Mouse (Mus musculus) embryonic facial prominence, embryonic 15.5 days (tissue): ENCODE results near the gene Rnf121. TPM values are rescaled to one million over a fixed set of nuclear protein-coding genes. Genes with fewer than 3 reads are reported as not detected.

Source experiments
- ATAC-seq: fragments of 200-750 bp; cut with Nextera tagmentation; 2 replicates; pipeline ENCODE4 v1.8.0; 2017; ENCODE audit warnings: low read depth, moderate TSS enrichment; ENCODE audit not compliant: insufficient number of reproducible peaks, low FRiP score, low TSS enrichment
- H3K27ac ChIP-seq: fragments of 300-500 bp; sonication (generic); replicated peaks from 2 replicates; pipeline ENCODE4 v1.5.1; 2015; ENCODE audit warnings: mild to moderate bottlenecking, inconsistent platforms
- H3K27me3 ChIP-seq: fragments of 300-500 bp; sonication (generic); 2 replicates; pipeline ENCODE4 v1.6.1; 2015; ENCODE audit warnings: inconsistent platforms
- H3K36me3 ChIP-seq: fragments of 300-500 bp; sonication (generic); 2 replicates; pipeline ENCODE4 v1.6.1; 2015; ENCODE audit warnings: mild to moderate bottlenecking, inconsistent platforms
- H3K4me1 ChIP-seq: fragments of 300-500 bp; sonication (generic); 2 replicates; pipeline ENCODE4 v1.6.1; 2015; ENCODE audit warnings: inconsistent platforms
- H3K4me2 ChIP-seq: fragments of 300-500 bp; sonication (generic); replicated peaks from 2 replicates; pipeline ENCODE4 v1.6.1; 2015; ENCODE audit warnings: mild to moderate bottlenecking, inconsistent platforms
- H3K4me3 ChIP-seq: fragments of 300-500 bp; sonication (generic); replicated peaks from 2 replicates; pipeline ENCODE4 v1.5.1; 2015; ENCODE audit warnings: mild to moderate bottlenecking, inconsistent platforms
- H3K9ac ChIP-seq: fragments of 300-500 bp; sonication (generic); 2 replicates; pipeline ENCODE4 v1.6.1; 2015; ENCODE audit warnings: inconsistent platforms
- H3K9me3 ChIP-seq: fragments of 300-500 bp; sonication (generic); replicated peaks from 2 replicates; pipeline ENCODE4 v1.6.1; 2016; ENCODE audit warnings: inconsistent platforms
- WGBS: fragments of 180-500 bp; shearing (Covaris S2); methylation state at CpG from one replicate; pipeline ENCODE4 v1.1.7; 2015; 5-methylcytosine and 5-hydroxymethylcytosine counted together
- polyA plus RNA-seq: library from polyadenylated mRNA; unstranded; fragments of >200 nt; fragmentation: Nextera tagmentation; extraction: Ambion mirVana; gene quantifications from 2 replicates; pipeline ENCODE4 v1.2.1, GENCODE M21; 2015

Gene Rnf121
- polyA plus RNA-seq, 1 experiment from 2014 or later, result 29.5 TPM

DNA sequence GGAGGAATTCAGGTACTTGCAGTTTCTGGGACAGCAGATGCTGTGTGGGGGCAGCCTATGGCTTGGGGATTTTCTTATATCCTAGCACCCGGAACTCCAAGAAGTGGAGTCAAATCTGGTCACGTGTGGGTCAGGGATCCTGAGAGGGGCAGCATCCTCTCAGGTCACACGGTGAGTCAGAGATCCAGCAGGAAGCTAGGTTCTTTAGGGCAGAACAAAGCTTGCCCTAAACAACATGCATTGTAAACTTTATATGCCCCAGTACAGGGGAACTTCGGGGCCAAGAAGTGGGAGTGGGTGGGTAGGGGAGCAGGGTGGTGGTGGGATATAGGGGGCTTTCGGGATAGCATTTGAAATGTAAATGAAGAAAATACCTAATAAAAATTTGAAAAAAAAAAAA, 35.6 kb upstream of the Rnf121 start:
- H3K27ac ChIP-seq, result no peak overlapping the region
- H3K4me1 ChIP-seq, result 0 out of 2 replicates have a peak, but pooled peaks cover 15% of the 10 kb centered on the region
- 67% methylated on average over 5 of the region's 5 CpGs for WGBS
- no peak overlapping the region for H3K4me2 ChIP-seq
- H3K36me3 ChIP-seq, result no peaks in the 10 kb centered on the region
- H3K9me3 ChIP-seq, result no peaks in the 10 kb centered on the region
- H3K27me3 ChIP-seq, result no peaks in the 10 kb centered on the region
- no peak for ATAC-seq
- H3K9ac ChIP-seq, result no peak overlapping the region
- H3K4me3 ChIP-seq, result no peak overlapping the region

DNA sequence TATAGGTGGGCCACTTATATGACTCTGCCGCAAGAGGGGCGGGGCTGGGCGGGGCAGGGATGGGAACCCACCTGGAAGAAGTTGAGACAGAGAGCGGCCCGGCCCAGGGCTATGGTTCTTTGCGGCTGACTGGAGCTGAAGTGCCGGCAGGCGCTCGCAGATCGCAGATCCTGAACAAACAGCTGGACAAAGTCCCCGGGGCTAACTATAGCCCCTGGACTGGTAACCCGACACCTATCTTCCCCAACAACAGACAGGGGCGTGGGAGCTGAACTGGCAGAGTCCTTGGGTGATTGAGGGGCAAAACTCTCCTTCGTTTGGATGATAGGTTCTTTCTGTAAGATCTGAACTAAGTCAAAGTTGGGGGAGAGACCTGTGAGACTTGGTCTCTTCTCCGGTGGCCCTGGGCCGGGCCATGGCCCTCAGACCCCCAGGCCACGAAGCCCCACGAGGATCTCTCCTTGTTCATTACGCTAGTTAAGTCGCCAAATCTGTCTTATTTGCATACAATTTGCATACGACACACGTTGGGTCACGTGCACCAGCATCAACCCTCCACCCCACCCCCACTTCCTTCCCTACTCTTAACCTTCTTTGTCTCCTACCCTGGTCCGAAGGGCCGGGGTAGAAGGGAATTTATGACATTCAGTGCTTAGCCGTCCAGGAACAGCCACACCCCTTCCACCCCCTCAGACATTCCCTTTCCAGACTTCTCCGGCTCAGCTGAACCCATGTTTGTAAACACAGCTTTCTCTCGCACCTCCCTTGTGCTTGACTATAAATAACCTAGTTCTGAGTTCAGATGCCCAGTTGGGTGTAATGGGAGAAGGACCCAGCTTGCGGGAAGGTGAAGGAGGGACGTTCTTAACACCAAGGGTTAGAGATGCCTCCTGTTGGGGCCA, 34.7 kb upstream of the Rnf121 start:
- peak; percentile 55 for ATAC-seq
- 4% methylated on average over 30 of the region's 30 CpGs for WGBS
- H3K9ac ChIP-seq, result no peak overlapping the region

DNA sequence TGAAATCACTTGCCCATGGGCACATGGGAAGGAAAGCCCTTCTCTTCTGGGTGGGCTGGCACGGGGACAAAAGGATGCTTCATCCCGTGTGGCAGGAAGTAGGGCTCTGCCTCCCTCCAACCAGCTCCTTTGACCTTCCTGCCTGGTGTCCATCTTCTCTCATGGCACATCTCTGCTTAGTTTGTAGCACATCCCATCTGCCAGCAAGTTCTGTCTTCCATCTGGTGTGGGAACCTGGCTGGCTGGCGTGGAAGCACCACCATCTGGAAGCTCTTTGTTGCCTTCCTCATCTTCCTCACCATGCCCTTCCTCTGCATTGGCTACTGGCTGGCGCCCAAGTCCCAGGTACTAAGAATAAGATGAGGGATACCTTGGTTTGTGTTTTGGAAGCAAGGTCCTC, 22.1 kb upstream of the Rnf121 start:
- no peaks in the 10 kb centered on the region for H3K27me3 ChIP-seq
- no peak overlapping the region for H3K9ac ChIP-seq
- ATAC-seq, result no peak
- no peaks in the 10 kb centered on the region for H3K9me3 ChIP-seq
- H3K36me3 ChIP-seq, result peaks cover 27% of the 10 kb centered on the region
- H3K4me2 ChIP-seq, result no peak overlapping the region
- 75% methylated on average over 4 of the region's 4 CpGs for WGBS
- H3K27ac ChIP-seq, result no peak overlapping the region
- H3K4me3 ChIP-seq, result no peak overlapping the region
- H3K4me1 ChIP-seq, result no peaks in the 10 kb centered on the region

More for the DNA sequence above, 34.7 kb upstream of the Rnf121 start:
- H3K4me1 ChIP-seq, result 0 out of 2 replicates have a peak, but pooled peaks cover 15% of the 10 kb centered on the region
- H3K27ac ChIP-seq, result peak overlapping the region; percentile 35
- H3K36me3 ChIP-seq, result no peaks in the 10 kb centered on the region
- peak overlapping the region; percentile 23 for H3K4me3 ChIP-seq
- no peaks in the 10 kb centered on the region for H3K27me3 ChIP-seq
- H3K9me3 ChIP-seq, result no peaks in the 10 kb centered on the region
- peak overlapping the region; percentile 45 for H3K4me2 ChIP-seq

DNA sequence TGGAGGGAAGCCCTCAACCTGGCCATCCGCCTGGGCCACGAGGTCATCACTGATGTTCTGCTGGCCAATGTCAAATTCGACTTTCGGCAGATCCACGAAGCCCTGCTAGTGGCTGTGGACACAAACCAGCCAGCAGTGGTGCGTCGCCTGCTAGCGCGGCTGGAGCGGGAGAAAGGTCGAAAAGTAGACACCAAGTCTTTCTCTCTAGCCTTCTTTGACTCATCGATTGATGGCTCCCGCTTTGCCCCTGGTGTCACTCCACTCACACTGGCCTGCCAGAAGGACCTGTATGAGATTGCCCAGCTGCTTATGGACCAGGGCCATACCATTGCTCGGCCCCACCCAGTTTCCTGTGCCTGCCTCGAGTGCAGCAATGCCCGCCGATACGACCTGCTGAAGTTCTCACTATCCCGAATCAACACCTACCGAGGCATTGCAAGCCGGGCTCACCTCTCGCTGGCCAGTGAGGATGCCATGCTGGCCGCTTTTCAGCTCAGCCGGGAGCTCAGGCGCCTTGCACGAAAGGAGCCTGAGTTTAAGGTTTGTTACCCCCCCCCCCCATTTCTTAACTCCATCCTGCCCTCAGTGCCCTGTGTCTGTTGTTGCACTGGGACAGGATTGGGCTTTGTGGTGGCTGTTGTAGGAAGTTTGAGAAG, 18.9 kb upstream of the Rnf121 start:
- 92% methylated on average over 26 of the region's 26 CpGs for WGBS
- ATAC-seq, result no peak
- Histone ChIP-seq H3K4me1 (no peaks in the 10 kb centered on the region), H3K27ac (no peak overlapping the region), H3K4me3 (no peak overlapping the region), H3K36me3 (peaks cover 47% of the 10 kb centered on the region), H3K9me3 (no peaks in the 10 kb centered on the region), H3K27me3 (no peaks in the 10 kb centered on the region), H3K9ac (no peak overlapping the region), H3K4me2 (no peak overlapping the region)

DNA sequence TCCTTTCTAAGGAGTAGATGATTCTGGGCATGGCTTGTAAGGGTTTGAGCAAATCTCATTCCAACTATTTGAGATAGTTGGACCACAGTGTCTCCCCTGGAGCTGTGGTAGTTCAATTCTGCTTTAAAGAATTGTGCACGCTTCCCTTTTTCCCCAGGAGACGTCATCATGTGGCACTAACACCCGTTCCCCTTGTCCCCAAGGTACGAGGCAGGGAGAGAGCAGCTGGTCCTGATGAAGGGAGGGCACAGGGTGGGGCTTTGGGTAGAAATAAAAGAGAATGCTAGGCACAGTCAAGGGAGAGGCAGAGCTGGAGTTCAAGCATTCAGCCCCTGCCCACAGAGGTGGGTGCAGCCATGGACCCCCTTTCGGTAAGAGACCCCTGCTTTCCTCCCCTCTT, 17.5 kb upstream of the Rnf121 start, which contains the start of gene Trpc2:
Trpc2 (plus strand) TSS at position 301 of the 400 bp plus-strand sequence.
- Histone ChIP-seq H3K9ac (no peak within 1 kb of the TSS), H3K27ac (no peak within 1 kb of the TSS), H3K27me3 (no peaks in the 10 kb centered on the region), H3K4me1 (no peaks in the 10 kb centered on the region), H3K4me3 (no peak within 1 kb of the TSS), H3K4me2 (no peak within 1 kb of the TSS), H3K36me3 (peaks cover 52% of the 10 kb centered on the region), H3K9me3 (no peaks in the 10 kb centered on the region)
- ATAC-seq, result peak; percentile 45; the same call in 1 of the 2 replicates
- 66% methylated on average over 5 of the region's 5 CpGs for WGBS

DNA sequence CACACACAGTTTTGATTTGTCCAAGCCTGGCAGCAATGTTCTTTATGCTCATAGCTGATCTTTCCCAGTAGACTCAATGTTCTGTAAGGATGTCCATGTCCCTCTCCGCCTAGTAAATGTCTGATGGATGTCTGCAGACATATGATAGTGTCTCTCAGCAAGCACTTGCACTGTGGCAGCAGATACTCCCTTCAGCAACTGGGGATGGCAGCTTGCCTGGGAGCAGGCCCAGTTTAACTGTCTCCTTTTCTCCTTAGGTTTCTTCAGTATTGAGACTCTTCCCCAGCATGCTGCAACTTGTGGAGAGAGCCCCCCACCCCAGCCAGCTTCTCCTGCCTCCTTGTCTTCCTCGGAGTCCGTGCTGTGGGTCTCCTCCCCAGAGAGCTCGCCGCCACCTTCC, 16.5 kb upstream of the Rnf121 start:
- H3K9me3 ChIP-seq, result no peaks in the 10 kb centered on the region
- no peaks in the 10 kb centered on the region for H3K4me1 ChIP-seq
- H3K9ac ChIP-seq, result no peak overlapping the region
- no peak for ATAC-seq
- peaks cover 62% of the 10 kb centered on the region for H3K36me3 ChIP-seq
- no peak overlapping the region for H3K4me3 ChIP-seq
- no peak overlapping the region for H3K4me2 ChIP-seq
- H3K27me3 ChIP-seq, result no peaks in the 10 kb centered on the region
- H3K27ac ChIP-seq, result no peak overlapping the region
- 88% methylated on average over 5 of the region's 5 CpGs for WGBS

DNA sequence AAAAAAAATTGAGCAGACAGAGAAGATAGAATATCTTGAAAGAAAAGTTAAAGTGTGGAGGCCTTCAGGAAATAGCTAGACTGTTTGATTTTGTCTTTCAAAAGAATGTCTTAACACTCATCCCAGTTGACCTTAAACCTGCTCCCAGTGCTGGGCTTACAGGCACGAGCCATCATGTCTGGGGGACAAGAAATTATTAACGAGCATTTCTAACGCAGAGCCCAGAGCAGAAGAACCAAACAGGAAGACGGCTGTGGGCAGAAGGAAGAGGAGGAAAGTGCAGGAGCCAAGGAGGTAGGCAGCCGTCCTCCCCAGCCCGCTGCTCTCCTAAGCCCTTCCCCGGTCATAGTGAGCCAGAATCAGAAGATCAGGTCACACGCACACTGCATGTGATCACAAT, 15.0 kb upstream of the Rnf121 start:
- Histone ChIP-seq H3K9me3 (no peaks in the 10 kb centered on the region), H3K27me3 (no peaks in the 10 kb centered on the region), H3K4me2 (no peak overlapping the region), H3K4me3 (no peak overlapping the region), H3K27ac (no peak overlapping the region), H3K36me3 (peaks cover 71% of the 10 kb centered on the region), H3K4me1 (no peaks in the 10 kb centered on the region), H3K9ac (no peak overlapping the region)
- no peak for ATAC-seq
- 90% methylated on average over 8 of the region's 8 CpGs for WGBS

DNA sequence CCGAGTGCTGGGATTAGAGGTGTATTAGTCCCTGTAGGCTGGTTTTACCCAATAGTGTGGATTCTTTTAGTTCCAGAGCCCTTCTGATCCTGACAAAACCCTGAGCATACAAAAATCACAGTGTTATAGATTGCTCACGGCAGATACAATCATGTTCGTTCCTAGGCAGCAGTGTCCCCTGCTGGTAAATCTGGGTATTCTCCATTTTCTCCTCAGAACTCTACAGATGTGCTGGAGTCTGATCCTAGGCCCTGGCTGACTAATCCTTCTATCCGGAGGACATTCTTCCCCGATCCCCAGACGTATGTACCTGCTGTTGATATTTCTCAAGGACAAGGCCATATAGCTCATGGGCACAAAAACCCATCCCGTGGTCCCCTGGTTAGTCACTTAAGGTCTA, 13.2 kb upstream of the Rnf121 start:
- Histone ChIP-seq H3K4me3 (no peak overlapping the region), H3K27me3 (no peaks in the 10 kb centered on the region), H3K9me3 (no peaks in the 10 kb centered on the region), H3K36me3 (peaks cover 82% of the 10 kb centered on the region), H3K9ac (no peak overlapping the region), H3K27ac (no peak overlapping the region), H3K4me2 (no peak overlapping the region), H3K4me1 (no peaks in the 10 kb centered on the region)
- WGBS, result 74% methylated on average over 7 of the region's 7 CpGs
- ATAC-seq, result no peak

DNA sequence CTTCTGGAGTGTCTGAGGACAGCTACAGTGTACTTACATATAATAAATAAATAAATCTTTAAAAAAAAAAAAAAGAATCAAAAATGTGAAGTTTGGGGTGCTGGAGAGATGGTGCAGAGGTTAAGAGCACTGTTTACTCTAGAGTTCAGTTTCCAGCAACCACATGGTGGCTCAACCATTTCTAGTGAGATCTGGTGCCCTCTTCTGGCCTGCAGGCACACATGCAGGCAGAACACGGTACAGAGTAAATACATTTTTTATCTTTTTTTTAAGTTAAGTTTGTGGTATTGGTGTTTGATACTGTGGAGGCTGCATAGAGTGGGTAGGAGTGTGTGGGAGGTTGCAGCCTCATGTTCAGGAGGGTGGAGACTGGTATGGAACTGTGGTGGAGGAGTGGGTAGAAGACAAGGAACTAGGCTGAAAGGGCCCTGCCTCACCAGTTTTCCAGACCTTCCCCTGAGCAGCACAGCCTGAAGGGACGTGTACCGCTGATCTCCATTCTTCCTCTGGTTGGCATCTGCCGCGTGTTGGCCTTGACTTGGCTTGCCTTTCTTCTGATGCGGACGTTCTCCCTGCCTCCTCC, 11.5 kb upstream of the Rnf121 start:
- ATAC-seq, result peak; percentile 34; the same call in 1 of the 2 replicates
- WGBS, result 74% methylated on average over 7 of the region's 7 CpGs
- Histone ChIP-seq H3K4me3 (no peak overlapping the region), H3K9me3 (no peaks in the 10 kb centered on the region), H3K27me3 (no peaks in the 10 kb centered on the region), H3K36me3 (peaks cover 82% of the 10 kb centered on the region), H3K9ac (no peak overlapping the region), H3K27ac (no peak overlapping the region), H3K4me2 (no peak overlapping the region), H3K4me1 (no peaks in the 10 kb centered on the region)

DNA sequence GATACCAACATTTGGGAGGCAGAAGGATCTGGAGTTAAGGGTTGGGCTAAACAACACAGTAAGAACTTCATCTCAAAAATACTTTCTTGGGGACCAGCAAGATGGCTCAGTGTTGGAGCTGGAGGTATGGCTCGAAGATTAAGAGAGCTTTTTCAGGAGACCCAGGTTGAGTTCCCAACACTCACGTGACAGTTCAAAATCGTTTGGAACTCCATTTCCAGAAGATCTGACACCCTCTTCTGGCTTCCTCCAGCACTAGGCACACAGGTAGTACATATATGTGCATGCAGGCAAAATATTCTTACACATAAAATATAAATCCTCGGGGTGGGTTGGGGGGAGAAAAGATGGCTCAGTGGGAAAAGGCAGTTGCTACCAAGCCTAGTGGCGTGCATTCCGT, 1.1 kb upstream of the Rnf121 start:
- Histone ChIP-seq H3K4me1 (peaks cover 18% of the 10 kb centered on the region), H3K4me2 (peak overlapping the region; percentile 68), H3K36me3 (peaks cover 4% of the 10 kb centered on the region; the same call in 1 of the 2 replicates), H3K9me3 (no peaks in the 10 kb centered on the region), H3K27me3 (no peaks in the 10 kb centered on the region), H3K4me3 (peak overlapping the region; percentile 78), H3K9ac (peak overlapping the region; percentile 41), H3K27ac (no peak overlapping the region)
- WGBS, result 64% methylated on average over 6 of the region's 6 CpGs
- no peak for ATAC-seq

DNA sequence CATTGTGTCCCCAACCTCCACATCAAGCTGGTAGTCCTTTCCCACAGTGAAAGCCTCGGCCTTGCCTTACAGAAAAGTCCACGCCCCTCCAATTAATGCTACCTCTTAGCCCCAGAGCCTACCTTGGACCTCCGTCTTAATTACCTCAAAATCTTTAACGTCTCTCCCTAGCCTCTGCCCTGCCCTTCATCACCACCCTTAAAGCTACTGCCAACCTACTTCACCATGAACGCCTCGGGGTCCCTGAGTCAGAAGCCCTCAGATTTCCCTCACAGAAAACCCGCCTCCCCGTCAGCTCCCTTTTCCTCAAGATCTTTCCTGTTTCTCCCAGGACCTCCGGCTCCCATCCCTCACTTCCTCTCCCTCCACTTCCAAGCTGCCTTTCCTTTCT, 619 bp downstream of the Rnf121 start:
- Histone ChIP-seq H3K4me1 (peaks cover 18% of the 10 kb centered on the region), H3K4me2 (peak overlapping the region; percentile 68), H3K9me3 (no peaks in the 10 kb centered on the region), H3K27ac (peak overlapping the region; percentile 88), H3K36me3 (peaks cover 4% of the 10 kb centered on the region; the same call in 1 of the 2 replicates), H3K9ac (peak overlapping the region; percentile 45), H3K27me3 (no peaks in the 10 kb centered on the region), H3K4me3 (peak overlapping the region; percentile 78)
- no peak for ATAC-seq
- 1% methylated on average over 9 of the region's 9 CpGs for WGBS
